Mouse (Mus musculus) heart, postnatal 14 days (tissue): ENCODE measurements at regions not wholly inside any gene's neighbourhood (a gene's known extent, or its start where the extent isn't known, plus 50 kb on each side); places are given as distances from the start of the nearest gene placed in this dataset.
"Not testable (repeated sequence)": the region's sequence is repeated elsewhere in the genome, so short reads cannot be mapped to it uniquely, and the experiment has no call there.

Experiments
- DNase-seq, 2 experiments: peaks; one replicate each; pipeline ENCODE4 v3.0.0; 2021 to 2022
- intact Hi-C: fragments of 180-260 bp; cut with DNase I; formaldehyde crosslinking; loops from one replicate; pipeline ENCODE4 v1.15.1; 2025

DNA sequence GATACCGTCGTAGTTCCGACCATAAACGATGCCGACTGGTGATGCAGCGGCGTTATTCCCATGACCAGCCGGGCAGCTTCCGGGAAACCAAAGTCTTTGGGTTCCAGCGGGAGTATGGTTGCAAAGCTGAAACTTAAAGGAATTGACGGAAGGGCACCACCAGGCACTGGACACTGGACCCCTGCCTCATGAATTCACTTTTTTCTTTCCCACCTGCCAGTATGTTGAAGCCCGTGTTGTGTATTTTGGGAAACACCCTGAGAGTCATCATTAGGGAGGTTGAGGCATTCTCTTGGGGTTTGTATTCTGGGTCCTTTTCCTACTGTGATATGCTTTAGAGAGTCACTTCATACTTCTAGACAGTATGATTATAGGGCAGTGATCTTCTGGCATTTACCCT lies 197.9 kb downstream of the Samd9l start:
- DNase-seq, intact Hi-C loops: not testable (repeated sequence)

- no peak for DNase-seq
- intact Hi-C loops: no loop called here
Observed at GRCm38 (mm10) chr6:3201107-3201506, 198.3 kb downstream of the Samd9l start.

- intact Hi-C loops: not testable (repeated sequence)
- peak; percentile 81 to 85 for DNase-seq
Observed at GRCm38 (mm10) chr6:3200586-3200985, 198.8 kb downstream of the Samd9l start.

GRCm38 (mm10) chr6:3192424-3192820 lies 206.9 kb downstream of the Samd9l start:
- DNase-seq, intact Hi-C loops: not testable (repeated sequence)

DNA sequence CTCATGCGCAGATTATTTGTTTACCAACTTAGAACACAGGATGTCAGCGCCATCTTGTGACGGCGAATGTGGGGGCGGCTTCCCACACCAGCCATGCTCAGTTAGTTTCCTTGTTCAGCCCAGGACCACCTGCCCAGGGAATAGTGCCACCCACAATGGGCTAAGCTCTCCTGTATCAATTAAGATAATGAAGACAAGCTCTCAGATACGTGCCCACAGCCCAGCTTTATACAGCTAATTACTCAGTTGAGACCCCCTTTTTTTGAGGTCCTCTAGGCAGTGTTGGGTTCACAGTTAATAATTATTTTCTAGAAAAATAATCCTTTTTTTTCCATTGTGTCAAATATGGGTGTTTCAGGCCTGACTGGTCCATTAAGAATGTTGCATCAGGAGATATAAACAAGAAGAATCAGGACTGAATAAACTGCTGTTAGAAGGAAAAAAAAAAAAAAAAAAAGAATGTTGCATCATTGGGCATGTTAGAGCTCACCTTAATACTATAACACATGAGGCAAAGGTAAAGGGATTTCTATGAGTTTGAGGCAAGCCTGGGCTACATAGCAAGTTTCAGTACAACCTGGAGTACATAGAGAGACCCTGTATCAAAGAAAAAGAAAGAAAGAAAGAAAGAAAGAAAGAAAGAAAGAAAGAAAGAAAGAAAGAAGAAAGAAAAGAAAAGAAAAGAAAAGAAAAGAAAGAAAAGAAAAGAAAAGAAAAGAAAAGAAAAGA lies 207.5 kb downstream of the Samd9l start:
- intact Hi-C loops: not testable (repeated sequence)

DNA sequence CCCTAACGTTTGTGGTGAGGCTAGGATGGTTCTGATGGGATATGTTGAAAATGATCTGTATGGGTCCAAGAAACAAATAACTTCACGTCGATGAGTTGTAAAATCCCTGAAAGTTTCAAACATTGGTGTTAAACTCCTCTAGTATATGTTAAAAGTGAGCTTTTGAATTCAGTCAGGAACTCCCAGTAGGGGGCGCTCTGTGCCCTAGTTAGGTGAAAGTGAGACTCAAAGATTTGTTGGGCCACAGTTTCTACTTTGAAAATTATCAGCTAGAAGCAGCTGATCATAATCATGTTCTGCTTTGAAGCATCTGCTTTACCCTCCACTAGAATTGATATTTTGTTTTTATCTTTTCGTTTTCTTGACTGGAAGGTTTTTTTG lies 215.6 kb downstream of the Samd9l start:
- intact Hi-C loops: no loop called here
- peak; percentile 62 to 80 for DNase-seq

More for the DNA sequence above, 207.5 kb downstream of the Samd9l start:
- DNase-seq: not testable (repeated sequence)

DNA sequence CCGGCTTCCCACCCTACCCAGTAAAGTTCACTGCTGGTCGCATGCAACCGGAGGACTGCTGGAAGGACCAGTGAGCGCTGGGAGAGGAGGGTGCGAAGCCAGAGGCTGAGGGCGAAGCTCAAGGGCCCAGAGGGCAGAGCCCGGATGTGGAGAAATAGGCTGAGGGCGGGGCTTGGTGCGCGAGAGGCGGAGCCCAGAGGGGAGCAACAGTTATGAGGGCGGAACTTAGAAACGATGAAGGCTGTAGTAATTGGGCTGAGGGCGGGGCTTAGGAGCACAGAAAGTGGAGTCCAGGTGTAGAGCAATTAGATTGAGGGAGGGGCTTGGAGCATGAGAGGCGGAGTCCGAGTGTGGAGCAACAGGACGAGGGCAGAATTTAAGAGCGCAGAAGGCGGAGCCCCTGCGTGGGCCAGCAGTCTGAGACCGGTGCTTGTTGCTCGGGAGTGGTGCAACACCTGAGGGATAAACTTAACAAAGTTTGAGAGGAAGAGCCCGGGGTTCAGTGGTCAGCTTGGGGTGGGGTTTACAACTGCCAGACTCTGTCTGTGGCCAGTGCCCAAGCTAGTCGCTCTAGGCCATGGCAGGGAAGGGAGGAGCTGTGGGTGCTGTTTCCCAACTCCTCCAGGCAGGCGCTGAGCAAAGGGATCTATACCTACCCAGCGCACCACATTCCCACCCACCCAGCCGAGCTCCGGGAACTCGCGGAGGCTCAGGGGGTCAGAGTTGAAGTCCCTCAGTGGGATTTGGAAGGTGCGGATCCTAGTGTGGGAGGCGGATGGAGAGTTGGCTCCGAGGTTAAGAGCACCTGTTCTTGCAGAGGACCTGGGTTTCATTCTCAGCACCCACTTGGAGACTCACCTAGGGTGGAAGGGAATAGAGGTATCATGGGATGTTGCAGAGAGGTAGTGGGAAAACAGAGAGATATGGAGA lies 216.2 kb downstream of the Samd9l start:
- peak; percentile 30 to 54 for DNase-seq
- intact Hi-C loops: no loop called here

- DNase-seq, intact Hi-C loops: not testable (repeated sequence)
Observed at GRCm38 (mm10) chr6:3182424-3182841, 216.9 kb downstream of the Samd9l start.

GRCm38 (mm10) chr6:3179603-3180348 lies 219.6 kb downstream of the Samd9l start:
- intact Hi-C loops, DNase-seq: not testable (repeated sequence)

DNA sequence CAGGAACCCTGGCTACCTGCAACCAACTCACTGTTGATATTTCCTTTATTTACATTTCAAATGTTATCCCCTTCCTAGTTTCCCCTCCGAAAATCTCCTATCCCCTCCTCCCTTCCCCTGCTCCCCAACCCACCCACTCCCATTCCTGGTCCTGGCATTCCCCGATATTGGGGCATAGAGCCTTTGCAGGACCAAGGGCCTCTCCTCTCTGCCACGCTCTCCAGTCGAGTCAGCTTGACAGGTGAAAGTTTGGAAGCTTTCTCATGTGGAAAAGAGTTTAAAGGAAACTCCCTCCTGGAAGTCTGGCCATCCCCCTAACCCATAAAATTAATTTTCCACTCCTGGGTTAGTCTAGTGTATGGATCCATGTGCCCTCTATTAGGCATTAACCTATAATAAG lies 229.9 kb downstream of the Samd9l start:
- intact Hi-C loops, DNase-seq: not testable (repeated sequence)

GRCm38 (mm10) chr6:3166149-3166548 lies 233.2 kb downstream of the Samd9l start:
- DNase-seq, intact Hi-C loops: not testable (repeated sequence)

DNA sequence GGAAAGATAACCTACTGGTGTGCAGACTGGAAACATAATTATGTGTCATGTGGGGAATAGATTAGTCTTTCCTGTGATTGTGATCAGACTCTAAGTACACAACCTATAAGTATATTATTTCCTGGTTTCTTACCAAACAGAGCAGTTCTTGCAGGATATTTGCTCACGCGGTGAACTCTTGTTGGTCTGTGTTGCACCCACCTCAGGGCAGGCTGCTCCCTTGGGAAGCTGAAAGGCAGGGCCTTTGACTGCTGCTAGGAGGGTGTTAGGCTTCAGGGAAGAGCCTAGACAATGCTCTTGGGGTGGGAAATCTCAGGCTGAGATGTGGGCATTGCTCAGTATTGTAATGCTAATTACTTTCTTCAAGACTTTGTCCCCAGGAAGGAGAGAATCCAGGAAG lies 247.5 kb downstream of the Samd9l start:
- DNase-seq, intact Hi-C loops: not testable (repeated sequence)

DNA sequence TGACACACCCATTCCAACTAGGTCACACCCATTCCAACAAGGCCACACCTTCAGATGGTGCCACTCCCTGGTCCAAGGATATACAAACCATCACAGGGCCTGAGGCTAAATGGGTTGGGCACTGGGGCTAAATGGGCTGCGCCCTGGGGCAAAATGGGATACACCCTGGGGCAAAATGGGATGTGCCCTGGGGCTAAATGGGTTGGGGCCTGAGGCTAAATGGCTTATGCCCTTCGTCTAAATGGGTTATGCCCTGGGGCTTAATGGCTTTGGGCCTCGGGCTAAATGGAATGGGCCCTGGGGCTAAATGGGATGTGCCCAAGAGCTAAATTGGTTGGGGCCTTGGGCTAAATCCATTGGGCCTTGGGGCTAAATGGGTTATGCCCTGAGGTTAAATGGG lies 261.5 kb downstream of the Samd9l start:
- DNase-seq, intact Hi-C loops: not testable (repeated sequence)

- DNase-seq, intact Hi-C loops: not testable (repeated sequence)
Observed at GRCm38 (mm10) chr6:3133763-3134162, 265.6 kb downstream of the Samd9l start.

DNA sequence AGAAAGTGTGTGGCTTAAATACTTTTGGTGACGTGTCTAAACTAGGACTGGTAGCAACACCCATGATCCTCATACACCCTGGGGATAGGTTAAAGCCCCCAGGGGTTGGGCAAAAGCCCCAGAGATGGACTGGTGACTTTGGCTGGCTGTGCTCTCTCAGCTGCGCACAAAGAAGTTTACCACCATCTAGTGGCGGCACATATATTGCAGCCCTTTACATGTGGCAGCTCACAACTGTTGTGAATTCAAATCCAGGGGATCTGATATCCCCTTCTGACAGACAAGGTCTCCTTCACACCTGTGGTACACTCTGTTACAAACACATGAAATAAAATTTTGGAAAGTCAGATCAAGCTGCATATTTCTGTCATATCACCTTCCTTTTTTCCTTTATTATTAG lies 283.1 kb downstream of the Samd9l start:
- intact Hi-C loops: not testable (repeated sequence)

More for the DNA sequence above, 283.1 kb downstream of the Samd9l start:
- DNase-seq: not testable (repeated sequence)
